Mouse (Mus musculus) cerebral cortex, adult 2 months (tissue): Measurements from ENCODE around the gene Gm13030.

ENCODE experiments used
- WGBS: fragments of 180-500 bp; shearing (Covaris S2); methylation state at CpG from one replicate; pipeline ENCODE4 v1.1.7; 2018; 5-methylcytosine and 5-hydroxymethylcytosine counted together

Gm13030 gene

DNA sequence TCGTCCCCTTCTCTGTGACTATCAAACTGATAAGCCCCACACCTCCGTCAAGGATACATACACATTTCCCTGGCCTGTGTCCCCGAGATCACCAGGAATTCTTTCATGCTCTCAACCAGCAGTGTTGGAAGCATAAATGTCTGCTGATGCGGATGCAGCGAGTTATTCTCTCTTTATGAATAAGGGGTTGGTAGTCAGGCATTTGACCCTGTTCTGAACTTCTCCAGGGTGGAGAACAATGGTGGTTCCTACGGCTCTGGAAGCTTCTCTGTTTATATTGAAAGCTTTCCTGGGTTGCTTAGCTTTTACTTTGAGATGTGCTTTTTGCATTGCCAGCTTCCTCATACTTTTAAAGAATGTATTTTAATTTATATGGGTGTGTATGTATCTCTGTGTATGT is at the start of gene Gm13030:
Gene Gm13030 (minus strand): TSS at position 101 of the 400 bp plus-strand sequence.
- WGBS, result 84% methylated on average over 6 of the region's 6 CpGs

DNA sequence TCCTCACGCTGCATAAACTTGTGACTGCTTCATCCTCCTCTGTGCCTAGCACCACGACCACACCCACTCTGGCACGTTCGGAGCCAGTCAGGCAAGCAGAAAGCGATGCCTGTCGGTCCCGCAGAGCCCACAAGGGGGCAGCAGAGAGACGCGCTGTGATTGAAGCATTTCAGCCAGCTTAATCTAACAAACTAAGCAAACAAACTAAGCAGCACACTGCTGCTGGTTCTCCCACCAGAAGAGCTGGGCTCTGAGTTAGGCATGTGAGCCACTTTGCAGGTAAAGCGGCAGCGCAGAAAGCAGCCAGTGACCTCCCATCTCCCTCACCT is 48.3 kb upstream of the Gm13030 start:
- WGBS, result under 1% methylated on average over 11 of the region's 11 CpGs

- WGBS, result 39% methylated on average over 20 of the region's 20 CpGs
Observed at GRCm38 (mm10) chr4:138921254-138922130, 47.7 kb upstream of the Gm13030 start.

DNA sequence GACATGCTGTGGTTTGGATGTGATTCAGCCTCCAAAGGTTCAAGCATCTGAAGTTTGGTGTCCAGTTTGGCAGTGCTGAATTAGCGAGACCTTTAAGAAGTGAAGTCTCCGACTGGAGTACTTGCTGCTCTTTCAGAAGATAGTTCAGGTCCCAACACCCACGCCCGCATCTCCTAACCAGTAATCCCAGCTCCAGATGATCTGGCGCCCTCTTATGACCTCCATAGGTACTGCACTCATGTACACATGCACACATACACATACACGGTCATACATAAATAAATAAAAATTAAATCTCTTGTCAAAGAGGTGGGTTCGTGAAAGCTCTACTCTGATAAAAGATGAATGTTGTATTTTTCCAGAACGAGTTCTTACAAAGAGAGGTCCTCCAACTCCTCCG is 43.5 kb upstream of the Gm13030 start:
- WGBS, result 68% methylated on average over 9 of the region's 9 CpGs

- 1% methylated on average over 39 of the region's 39 CpGs for WGBS
Observed at GRCm38 (mm10) chr4:138913797-138914196, 40.0 kb upstream of the Gm13030 start, which contains the start of gene Otud3. Otud3 (minus strand) TSS chr4:138913945.

DNA sequence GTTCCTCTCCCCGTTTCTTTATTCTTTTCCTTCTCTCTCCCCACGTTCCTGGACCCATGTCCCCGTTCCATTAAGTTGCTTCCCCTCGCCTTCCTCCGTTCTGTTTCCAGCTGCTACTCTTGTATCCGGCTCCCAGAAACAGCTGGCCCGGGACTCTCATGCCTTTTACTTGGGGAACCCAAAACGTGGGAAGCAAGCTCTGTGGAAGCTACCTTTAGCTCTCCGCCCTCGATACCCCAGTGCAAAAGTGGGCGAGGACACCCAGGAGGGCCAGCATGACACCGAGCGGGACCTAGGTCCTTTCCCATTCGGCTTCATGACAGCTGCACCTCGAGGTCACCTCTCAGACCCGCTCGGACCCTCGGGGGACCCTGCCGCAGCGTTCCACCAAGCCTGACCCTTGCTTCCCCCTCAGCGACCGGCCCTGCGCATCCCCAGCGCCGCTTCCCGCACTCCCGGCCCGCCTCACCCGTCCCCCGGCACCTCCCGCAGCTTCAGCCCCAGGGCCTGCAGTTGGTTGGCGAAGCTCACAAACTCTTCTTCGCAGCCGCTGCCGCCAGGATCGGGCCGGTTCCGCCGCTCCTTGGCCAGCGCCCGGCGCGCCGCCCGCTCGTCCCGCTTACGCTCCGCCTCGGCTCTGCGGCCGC is 39.5 kb upstream of the Gm13030 start:
- WGBS, result 1% methylated on average over 52 of the region's 52 CpGs

DNA sequence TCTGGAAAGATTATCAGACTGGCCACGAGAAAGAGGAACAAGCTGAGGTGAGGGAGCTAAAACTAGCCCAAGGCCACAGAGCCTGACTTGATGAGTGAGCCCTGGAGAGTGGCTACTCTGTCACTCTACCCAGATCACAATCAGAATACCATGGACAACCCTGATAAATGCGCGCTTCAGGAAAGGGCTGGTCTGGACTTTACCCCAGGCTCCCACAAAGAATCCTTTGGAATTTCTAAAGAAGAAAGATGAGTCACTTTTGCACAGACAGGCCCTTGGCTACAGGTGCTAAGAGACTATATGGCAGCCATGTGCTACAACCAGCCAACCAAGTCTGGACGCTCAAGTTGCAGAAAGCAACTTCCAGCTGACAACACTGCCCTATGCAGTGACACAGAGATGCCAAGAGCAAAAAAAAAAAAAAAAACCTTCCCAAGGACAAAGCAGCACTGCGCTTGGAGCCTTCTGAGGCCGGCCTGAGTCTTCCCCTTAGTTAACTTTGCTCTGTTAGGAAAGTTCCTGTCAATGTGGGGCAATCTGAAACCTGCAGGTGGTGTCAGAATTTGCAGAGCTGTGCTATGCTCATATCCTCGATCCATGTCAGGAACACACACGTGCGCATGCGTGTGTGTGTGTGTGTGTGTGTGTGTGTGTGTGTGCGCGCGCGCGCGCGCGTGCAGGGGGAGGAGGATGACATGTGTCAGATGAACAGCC is 32.0 kb upstream of the Gm13030 start:
- 91% methylated on average over 18 of the region's 18 CpGs for WGBS

DNA sequence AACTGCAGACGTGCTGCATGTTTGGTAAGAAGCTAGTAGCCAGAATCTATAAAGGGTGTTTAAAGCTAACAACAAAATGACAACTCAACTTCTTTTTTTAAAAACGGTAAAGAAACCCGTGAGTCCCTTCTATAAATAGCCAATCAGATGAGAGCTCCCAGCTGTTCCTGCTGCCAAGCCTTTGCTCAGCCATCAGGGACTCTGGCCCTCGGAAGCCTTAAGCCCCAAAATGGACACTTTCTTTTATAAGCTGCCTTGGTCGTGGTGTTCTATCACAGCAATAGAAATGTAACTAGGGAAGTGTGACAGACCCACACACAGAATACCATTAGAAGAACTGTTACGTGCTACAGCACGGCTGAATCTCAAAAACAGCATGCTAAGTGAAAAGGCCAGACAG is 25.6 kb upstream of the Gm13030 start:
- WGBS, result 41% methylated on average over 7 of the region's 7 CpGs

DNA sequence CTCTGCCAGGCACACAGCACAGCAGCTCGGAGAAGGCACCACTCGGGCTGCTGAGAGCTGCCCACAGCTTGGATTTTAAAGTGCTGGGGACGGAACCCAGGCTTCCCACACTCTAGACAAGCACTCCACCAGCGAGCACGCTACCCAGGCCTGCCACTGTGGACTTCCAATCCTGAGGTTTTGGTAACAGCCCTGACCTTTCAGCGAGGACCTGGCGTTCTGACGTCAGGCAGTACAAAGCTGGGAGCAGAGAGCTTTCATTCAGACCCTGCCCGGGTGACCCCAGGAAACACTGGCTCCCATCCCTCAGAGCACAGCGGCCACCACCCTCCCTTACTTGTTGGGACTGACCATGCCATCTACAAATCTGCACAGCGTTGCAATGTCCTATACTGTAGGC is 20.0 kb upstream of the Gm13030 start:
- 71% methylated on average over 11 of the region's 11 CpGs for WGBS

DNA sequence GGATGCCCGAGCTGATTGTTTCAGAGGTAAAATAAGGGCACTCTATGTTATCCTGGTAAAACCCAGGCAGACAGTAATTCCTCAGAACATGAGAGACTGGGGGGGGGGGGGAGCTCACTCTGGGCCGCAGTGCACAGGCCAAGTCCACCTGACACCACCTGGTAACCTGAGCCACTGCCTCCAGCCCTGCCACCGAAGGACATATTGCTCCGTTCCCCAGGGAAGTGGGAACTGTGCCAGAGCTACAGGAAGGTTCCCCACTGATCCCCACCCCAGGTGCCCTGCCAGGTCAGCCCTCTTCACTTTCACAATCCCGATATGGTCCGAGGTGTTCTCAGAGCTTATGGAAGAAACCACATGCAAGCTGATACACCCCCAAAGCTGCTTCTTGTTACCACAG is 18.9 kb upstream of the Gm13030 start:
- WGBS, result 66% methylated on average over 6 of the region's 6 CpGs

DNA sequence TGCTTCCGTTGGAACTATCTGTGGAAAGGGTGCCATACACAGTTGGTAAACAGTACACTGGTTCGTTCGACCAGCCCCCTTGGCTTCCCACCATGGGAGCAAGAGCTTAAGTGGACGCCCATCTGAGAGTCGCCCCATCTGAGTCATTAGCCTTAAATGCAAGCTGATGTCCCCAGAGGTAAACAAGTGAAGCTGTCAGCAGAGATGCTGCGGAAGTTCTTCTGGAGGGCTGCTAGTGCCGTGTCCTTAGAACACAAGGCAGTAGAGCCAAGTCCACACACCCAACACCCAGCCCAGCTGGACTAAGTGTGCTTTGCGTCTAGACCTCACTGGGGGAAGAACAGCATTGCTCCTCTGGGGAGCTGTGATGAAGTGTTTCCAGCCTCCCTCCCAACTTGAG is 15.9 kb upstream of the Gm13030 start:
- 37% methylated on average over 8 of the region's 8 CpGs for WGBS

DNA sequence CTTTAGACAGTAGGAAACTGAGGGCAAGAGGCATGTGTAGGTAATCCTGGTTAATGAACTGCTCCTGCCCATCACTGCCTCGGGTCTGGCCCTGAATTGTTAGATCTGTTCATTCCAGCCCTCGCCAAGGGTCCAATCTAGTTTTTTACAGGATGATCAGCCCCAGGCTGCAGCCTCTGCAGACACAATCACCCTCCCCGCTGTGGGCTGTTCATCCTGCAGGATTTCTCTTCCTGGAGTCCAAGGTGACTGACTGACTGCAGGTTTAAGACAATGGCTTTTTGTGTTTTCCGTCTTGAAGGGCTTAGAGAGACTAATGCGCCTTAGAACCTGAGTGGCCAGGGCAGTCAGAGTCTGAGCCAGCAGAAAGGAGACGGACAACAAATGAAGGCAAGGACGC is 15.4 kb upstream of the Gm13030 start:
- 53% methylated on average over 7 of the region's 7 CpGs for WGBS

DNA sequence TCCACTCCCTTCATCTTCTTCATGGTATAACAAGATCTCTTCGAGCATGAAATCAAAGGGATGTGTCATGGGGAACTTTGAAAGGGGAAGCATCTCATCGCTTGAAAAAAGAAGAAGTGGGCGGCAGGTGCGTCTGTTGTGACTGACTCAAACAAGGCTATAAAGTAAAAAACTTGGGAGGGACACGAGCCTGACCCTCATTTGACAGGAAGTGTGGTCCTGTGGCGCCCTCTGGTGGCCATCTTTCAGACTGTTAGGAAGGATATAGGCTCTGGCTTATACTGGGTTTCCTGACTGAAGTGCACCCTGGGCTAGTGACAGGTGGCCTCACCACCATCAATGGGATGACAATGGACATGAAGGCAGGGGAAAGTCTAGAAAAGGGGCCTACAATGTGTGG is 10.5 kb upstream of the Gm13030 start:
- WGBS, result 7% methylated on average over 6 of the region's 6 CpGs

DNA sequence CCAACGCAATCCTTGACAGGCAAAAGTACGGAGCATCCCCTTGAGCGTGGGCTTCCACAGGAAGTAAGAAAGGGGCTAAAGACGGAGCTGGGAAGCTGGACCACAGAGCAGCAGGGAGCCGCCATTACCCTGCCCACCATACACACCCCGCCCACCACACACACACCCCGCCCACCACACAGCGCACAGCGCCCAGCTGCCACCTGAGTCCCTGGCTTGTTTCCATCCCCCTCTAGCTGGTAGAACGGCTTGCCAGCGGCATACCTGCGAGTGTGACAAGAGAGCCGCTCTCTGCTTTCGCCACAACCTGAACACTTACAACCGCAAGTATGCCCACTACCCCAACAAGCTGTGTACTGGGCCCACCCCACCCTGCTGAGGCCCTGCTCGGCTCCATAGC is 8.4 kb upstream of the Gm13030 start:
- 19% methylated on average over 16 of the region's 16 CpGs for WGBS

GRCm38 (mm10) chr4:138880811-138881584 is 7.2 kb upstream of the Gm13030 start:
- WGBS, result 86% methylated on average over 7 of the region's 7 CpGs

- 90% methylated on average over 11 of the region's 11 CpGs for WGBS
Observed at GRCm38 (mm10) chr4:138879808-138880207, 6.0 kb upstream of the Gm13030 start.

GRCm38 (mm10) chr4:138878783-138879182 is 5.0 kb upstream of the Gm13030 start:
- WGBS, result 50% methylated on average over 8 of the region's 8 CpGs

- WGBS, result 81% methylated on average over 4 of the region's 4 CpGs
Observed at GRCm38 (mm10) chr4:138877731-138878130, 4.0 kb upstream of the Gm13030 start, which contains the start of gene Pla2g2e. Pla2g2e (plus strand) TSS chr4:138877942.

DNA sequence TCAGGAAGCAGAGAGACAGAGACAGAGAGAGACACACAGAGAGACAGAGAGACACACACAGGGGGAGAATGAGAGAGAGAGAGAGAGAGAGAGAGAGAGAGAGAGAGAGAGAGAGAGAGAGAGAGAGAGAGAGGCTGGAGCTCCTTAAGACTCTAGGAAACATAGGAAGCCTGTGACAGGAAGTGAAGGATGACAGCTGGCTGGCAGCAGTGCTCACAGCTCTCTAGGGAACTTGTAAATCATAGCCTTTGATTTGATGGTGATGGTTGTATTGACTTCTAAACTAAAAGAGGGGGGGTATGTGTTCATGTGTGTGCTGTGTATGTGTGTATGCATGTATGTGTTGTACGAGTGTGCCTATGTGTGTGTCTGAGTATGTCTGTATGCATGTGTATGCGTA is 2.2 kb upstream of the Gm13030 start:
- WGBS, result 97% methylated on average over 2 of the region's 2 CpGs

DNA sequence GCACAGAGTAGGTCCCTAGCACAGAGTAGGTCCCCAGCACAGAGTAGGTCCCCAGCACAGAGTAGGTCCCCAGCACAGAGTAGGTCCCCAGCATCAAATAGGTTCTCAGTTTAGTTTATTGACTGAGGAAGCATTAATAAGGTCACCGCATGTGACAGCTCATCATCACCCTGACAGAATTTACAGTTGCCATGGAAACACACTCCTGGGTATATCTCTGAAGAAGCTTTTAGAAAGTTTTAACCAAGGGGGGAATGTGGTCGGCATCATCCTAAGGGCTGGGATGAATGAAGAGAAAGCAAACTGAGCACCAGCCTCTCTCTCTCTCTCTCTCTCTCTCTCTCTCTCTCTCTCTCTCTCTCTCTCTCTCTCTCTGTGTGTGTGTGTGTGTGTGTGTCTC is 1.5 kb upstream of the Gm13030 start:
- 69% methylated on average over 2 of the region's 2 CpGs for WGBS

- WGBS, result 77% methylated on average over 8 of the region's 8 CpGs
Observed at GRCm38 (mm10) chr4:138868666-138869065, 5.1 kb downstream of the Gm13030 start.

- 12% methylated on average over 7 of the region's 7 CpGs for WGBS
Observed at GRCm38 (mm10) chr4:138866413-138866812, 7.4 kb downstream of the Gm13030 start.
